Mouse (Mus musculus) midbrain, postnatal 0 days (tissue): ENCODE data around the gene Sun2. TPM values are rescaled to one million over a fixed set of nuclear protein-coding genes. Genes with fewer than 3 reads are reported as not detected.

Source experiments
- ATAC-seq: fragments of 200-750 bp; cut with Nextera tagmentation; 2 replicates; pipeline ENCODE4 v1.8.0; 2017; ENCODE audit warnings: moderate number of reproducible peaks, mild to moderate bottlenecking, moderate TSS enrichment, moderate library complexity; ENCODE audit not compliant: low FRiP score
- DNase-seq: peaks from one replicate; pipeline ENCODE4 v3.0.0-alpha.2; 2015; ENCODE audit warnings: low spot score
- H3K27ac ChIP-seq: fragments of 300-500 bp; sonication (generic); 2 replicates; pipeline ENCODE4 v1.5.1; 2014; ENCODE audit warnings: low read depth, mild to moderate bottlenecking, low read length, mixed read lengths
- H3K27me3 ChIP-seq: fragments of 300-500 bp; sonication (generic); 2 replicates; pipeline ENCODE4 v1.6.1; 2014; ENCODE audit warnings: low read length, control low read depth, mixed read lengths; ENCODE audit not compliant: insufficient read depth
- H3K36me3 ChIP-seq: fragments of 300-500 bp; sonication (generic); 2 replicates; pipeline ENCODE4 v1.6.1; 2014; ENCODE audit warnings: low read length, control low read depth, mixed read lengths; ENCODE audit not compliant: insufficient read depth
- H3K4me1 ChIP-seq: fragments of 300-500 bp; sonication (generic); 2 replicates; pipeline ENCODE4 v1.6.1; 2014; ENCODE audit warnings: mild to moderate bottlenecking, control low read depth, antibody characterized with exemption, low read length, mixed read lengths; ENCODE audit not compliant: insufficient read depth
- H3K4me2 ChIP-seq: fragments of 300-500 bp; sonication (generic); 2 replicates; pipeline ENCODE4 v1.6.1; 2014; ENCODE audit warnings: low read depth, mild to moderate bottlenecking, low read length, mixed read lengths; ENCODE audit not compliant: poor library complexity, severe bottlenecking
- H3K4me3 ChIP-seq: fragments of 300-500 bp; sonication (generic); 2 replicates; pipeline ENCODE4 v1.5.1; 2014; ENCODE audit warnings: low read depth, mild to moderate bottlenecking, low read length, moderate library complexity
- H3K9ac ChIP-seq: fragments of 300-500 bp; sonication (generic); replicated peaks from 2 replicates; pipeline ENCODE4 v1.6.1; 2014; ENCODE audit warnings: mild to moderate bottlenecking, low read length, moderate library complexity, mixed read lengths; ENCODE audit not compliant: poor library complexity, severe bottlenecking
- H3K9me3 ChIP-seq: fragments of 300-500 bp; sonication (generic); 2 replicates; pipeline ENCODE4 v1.6.1; 2016; ENCODE audit warnings: low read length, control low read depth
- CTCF ChIP-seq: IDR thresholded peaks from 2 replicates; pipeline ENCODE4 v1.5.1; 2016; ENCODE audit warnings: antibody characterized with exemption, mild to moderate bottlenecking
- WGBS: fragments of 180-500 bp; shearing (Covaris S2); extraction: QIAGEN DNeasy Blood & Tissue Kit; methylation state at CpG from one replicate; pipeline ENCODE4 v1.1.7; 2014; 5-methylcytosine and 5-hydroxymethylcytosine counted together
- polyA plus RNA-seq: library from polyadenylated mRNA; unstranded; fragments of >200 nt; fragmentation: Nextera tagmentation; extraction: Ambion mirVana; gene quantifications from 2 replicates; pipeline ENCODE4 v1.2.1, GENCODE M21; 2015
- total RNA-seq: library from RNA; depleted of rRNA; stranded (reverse); fragments of >200 nt; gene quantifications from 2 replicates; pipeline ENCODE4 v1.2.3, GENCODE M21; 2014

The Sun2 gene
- total and polyA plus RNA-seq, 2 experiments from 2014 or later: 3.1 to 33.7 TPM

DNA sequence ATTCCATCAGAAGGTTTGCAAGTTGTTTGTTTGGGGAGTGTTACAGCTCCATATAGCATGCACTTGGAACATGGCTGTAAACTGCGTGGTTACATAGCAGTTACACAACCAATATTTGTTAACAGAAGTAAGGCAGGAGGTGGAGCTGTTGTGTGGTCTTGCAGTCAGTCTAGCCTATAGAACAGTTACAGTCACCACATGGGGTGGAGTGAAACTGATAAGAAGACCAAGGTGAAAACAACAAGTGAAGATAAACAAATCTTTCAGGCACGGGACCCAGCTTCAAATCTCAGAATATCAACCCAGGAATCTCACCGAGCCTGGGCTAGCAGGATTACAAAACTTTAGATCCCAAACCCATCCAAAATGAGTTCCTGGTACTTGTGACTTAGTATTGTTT lies 1.6 kb downstream of the Sun2 start:
- Histone ChIP-seq H3K4me2 (peak overlapping the region; percentile 88), H3K27ac (no peak overlapping the region), H3K4me1 (peaks cover 10% of the 10 kb centered on the region), H3K9ac (no peak overlapping the region), H3K27me3 (no peaks in the 10 kb centered on the region), H3K9me3 (no peaks in the 10 kb centered on the region), H3K36me3 (peaks cover 28% of the 10 kb centered on the region), H3K4me3 (peak overlapping the region; percentile 97; the same call in 1 of the 2 replicates)
- no peak for DNase-seq
- 80% methylated on average over 3 of the region's 3 CpGs for WGBS
- TF ChIP-seq CTCF: no peak
- ATAC-seq: no peak

GRCm38 (mm10) chr15:79734311-79734710 lies 8.0 kb downstream of the Sun2 start:
- 87% methylated on average over 8 of the region's 8 CpGs for WGBS
- Histone ChIP-seq H3K9ac (no peak overlapping the region), H3K4me1 (no peaks in the 10 kb centered on the region), H3K36me3 (peaks cover 64% of the 10 kb centered on the region), H3K27ac (no peak overlapping the region), H3K27me3 (no peaks in the 10 kb centered on the region), H3K4me2 (no peak overlapping the region), H3K9me3 (no peaks in the 10 kb centered on the region), H3K4me3 (no peak overlapping the region)
- no peak for DNase-seq
- no peak for TF ChIP-seq CTCF
- ATAC-seq: no peak

DNA sequence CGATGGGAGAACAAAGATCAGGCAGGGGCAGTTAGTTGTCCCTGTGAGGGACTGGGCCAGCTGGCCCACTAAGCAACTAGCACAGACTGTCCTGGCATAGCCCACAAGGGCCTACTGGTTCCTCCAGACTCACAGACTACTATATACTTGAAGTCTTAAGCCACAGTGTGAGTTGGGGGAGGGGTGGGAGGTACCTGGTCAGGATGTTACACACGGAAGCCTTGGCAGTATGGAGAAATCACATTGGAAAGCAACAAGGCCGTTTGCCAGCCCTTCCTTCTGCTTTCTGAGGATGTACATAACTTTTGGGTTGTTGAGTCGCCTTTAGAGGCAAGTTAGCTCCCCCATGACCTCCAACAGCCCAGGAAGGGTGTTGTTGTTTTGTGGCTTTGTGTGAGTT lies 8.7 kb downstream of the Sun2 start:
- no peak for ATAC-seq
- H3K4me3 ChIP-seq: no peak overlapping the region
- H3K27ac ChIP-seq: no peak overlapping the region
- H3K27me3 ChIP-seq: no peaks in the 10 kb centered on the region
- no peak overlapping the region for H3K4me2 ChIP-seq
- no peak for DNase-seq
- no peaks in the 10 kb centered on the region for H3K4me1 ChIP-seq
- peaks cover 65% of the 10 kb centered on the region for H3K36me3 ChIP-seq
- 76% methylated on average over 4 of the region's 4 CpGs for WGBS
- H3K9ac ChIP-seq: no peak overlapping the region
- no peaks in the 10 kb centered on the region for H3K9me3 ChIP-seq
- no peak for TF ChIP-seq CTCF

DNA sequence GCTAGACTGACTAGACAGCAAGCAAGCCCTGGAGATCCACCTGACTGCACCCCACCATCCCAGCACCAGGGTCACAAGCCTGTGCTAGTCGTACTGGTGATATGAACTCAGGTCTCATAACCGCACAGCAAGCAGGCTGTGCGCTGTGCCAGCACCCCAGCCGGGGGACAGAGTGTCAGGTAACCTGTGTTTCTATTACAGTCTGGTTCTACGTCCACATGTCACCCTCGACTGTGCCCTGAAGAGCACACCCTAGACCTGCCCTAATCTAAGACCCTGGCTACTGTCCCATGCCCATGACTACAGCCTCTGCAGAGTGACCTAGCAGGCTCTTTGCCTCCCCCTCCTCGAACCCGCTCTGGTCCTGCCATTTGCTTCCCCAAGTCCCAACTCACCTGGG lies 9.1 kb downstream of the Sun2 start:
- ATAC-seq (no peak), DNase-seq (no peak)
- no peak overlapping the region for H3K27ac ChIP-seq
- no peaks in the 10 kb centered on the region for H3K27me3 ChIP-seq
- H3K4me2 ChIP-seq: no peak overlapping the region
- no peaks in the 10 kb centered on the region for H3K9me3 ChIP-seq
- 96% methylated on average over 8 of the region's 8 CpGs for WGBS
- H3K9ac ChIP-seq: no peak overlapping the region
- H3K4me1 ChIP-seq: no peaks in the 10 kb centered on the region
- no peak for TF ChIP-seq CTCF
- peaks cover 65% of the 10 kb centered on the region for H3K36me3 ChIP-seq
- no peak overlapping the region for H3K4me3 ChIP-seq

GRCm38 (mm10) chr15:79731554-79731953 lies 10.8 kb downstream of the Sun2 start:
- ATAC-seq: no peak
- no peaks in the 10 kb centered on the region for H3K9me3 ChIP-seq
- H3K27me3 ChIP-seq: no peaks in the 10 kb centered on the region
- no peaks in the 10 kb centered on the region for H3K4me1 ChIP-seq
- no peak overlapping the region for H3K4me2 ChIP-seq
- H3K4me3 ChIP-seq: no peak overlapping the region
- TF ChIP-seq CTCF: no peak
- H3K36me3 ChIP-seq: peaks cover 67% of the 10 kb centered on the region
- H3K9ac ChIP-seq: no peak overlapping the region
- 87% methylated on average over 7 of the region's 7 CpGs for WGBS
- DNase-seq: no peak
- H3K27ac ChIP-seq: no peak overlapping the region

GRCm38 (mm10) chr15:79728731-79729388 lies 13.5 kb downstream of the Sun2 start:
- Histone ChIP-seq H3K36me3 (peaks cover 72% of the 10 kb centered on the region), H3K9ac (no peak overlapping the region), H3K4me3 (no peak overlapping the region), H3K9me3 (no peaks in the 10 kb centered on the region), H3K4me2 (no peak overlapping the region), H3K27ac (no peak overlapping the region), H3K27me3 (no peaks in the 10 kb centered on the region), H3K4me1 (no peaks in the 10 kb centered on the region)
- TF ChIP-seq CTCF: no peak
- DNase-seq: no peak
- ATAC-seq: no peak
- WGBS: 87% methylated on average over 10 of the region's 10 CpGs
